Mouse (Mus musculus): ENCODE results near the gene Gdf9.

DNA sequence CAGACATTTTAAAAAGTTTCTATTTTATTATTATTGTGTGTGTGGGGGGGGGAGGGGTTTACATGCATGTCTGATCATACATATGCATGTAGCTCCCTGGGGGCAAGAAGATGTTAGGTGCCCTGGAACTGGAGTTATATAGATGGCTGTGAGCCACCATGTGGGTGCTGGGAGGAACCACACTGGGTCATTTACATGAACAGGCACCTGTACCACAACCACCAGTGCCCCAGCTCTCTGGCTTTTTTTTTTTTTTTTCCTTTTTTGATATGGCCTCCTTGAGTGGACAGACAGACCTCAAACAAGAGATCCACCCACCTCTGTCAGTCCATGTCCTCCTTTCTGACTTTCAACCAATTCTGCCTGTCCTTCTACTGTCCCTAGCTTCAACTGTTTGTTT lies 1.6 kb upstream of the Gdf9 start:
- no peak for TF ChIP-seq CTCF (IDR thresholded peaks at IDR 0.05; ENCODE audit: borderline replicate concordance, extremely low read depth, insufficient read depth, insufficient read length)
- no peak for TF ChIP-seq POLR2A (IDR thresholded peaks at IDR 0.05; ENCODE audit: borderline replicate concordance, extremely low read depth, insufficient read depth, insufficient read length, poor library complexity, severe bottlenecking)

Measured in brain, embryonic 14.5 days (tissue).